Mouse (Mus musculus): ENCODE measurements around the gene Exoc4. TPM values are rescaled to one million over a fixed set of nuclear protein-coding genes. Genes with fewer than 3 reads are reported as not detected.

Gene Exoc4
- polyA plus RNA-seq, 1 experiment from 2014 or later: 10.9 TPM

DNA sequence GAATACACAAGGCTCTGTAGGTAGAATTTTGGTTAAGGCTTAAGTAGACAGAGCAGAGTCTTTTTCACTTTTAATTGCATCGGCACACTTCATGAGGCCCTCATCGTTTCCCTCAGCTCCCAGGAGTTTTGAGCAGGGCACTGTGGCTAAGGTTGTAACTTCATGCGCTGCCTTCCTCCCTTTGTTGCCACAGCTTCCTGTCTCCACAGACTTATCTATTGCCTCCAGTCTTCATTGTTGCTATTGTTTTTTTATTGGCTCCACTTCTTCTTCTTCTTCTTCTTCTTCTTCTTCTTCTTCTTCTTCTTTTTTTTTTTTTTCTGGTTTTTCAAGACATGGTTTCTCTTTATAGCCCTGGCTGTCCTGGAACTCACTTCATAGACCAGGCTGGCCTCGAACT, 327.1 kb downstream of the Exoc4 start:
- Histone ChIP-seq H3K4me3 (ENCODE audit: low read depth, low read length) (no peak overlapping the region), H3K27me3 (ENCODE audit: control insufficient read depth, insufficient read depth, low read depth, low read length) (no peaks in the 10 kb centered on the region), H3K9ac (ENCODE audit: low read depth, low read length) (no peak overlapping the region), H3K36me3 (ENCODE audit: control insufficient read depth, insufficient read depth) (no peaks in the 10 kb centered on the region), H3K9me3 (replicated peaks; ENCODE audit: control insufficient read depth, low read length) (no peaks in the 10 kb centered on the region), H3K27ac (ENCODE audit: low read length) (no peak overlapping the region), H3K4me1 (ENCODE audit: control insufficient read depth, low read depth, low read length) (no peaks in the 10 kb centered on the region), H3K4me2 (ENCODE audit: low read depth, low read length) (no peak overlapping the region)
- 41% methylated on average over 4 of the region's 4 CpGs for WGBS (ENCODE audit: insufficient replicate concordance)
- no peak for ATAC-seq (ENCODE audit: low read depth)

DNA sequence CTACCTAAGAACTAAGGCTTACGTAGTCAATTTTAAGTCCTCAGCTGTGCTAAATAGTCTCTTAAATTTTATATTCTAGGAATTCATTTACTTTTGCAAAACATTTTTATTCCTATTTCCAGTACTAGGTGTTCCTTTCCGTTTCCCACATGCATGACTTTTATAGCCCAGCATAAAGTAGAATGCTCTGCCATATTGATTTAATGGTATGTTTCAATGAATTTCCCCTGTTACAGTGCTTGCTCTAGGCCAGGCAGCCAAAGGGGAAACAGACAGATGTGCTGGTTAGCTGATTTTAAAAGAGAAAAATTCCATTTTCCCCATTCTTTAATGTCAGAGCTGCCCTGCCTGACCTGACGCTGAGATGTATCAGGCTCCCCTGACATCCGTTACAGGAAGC, 359.6 kb downstream of the Exoc4 start:
- no peak overlapping the region for H3K9ac ChIP-seq (ENCODE audit: low read depth, low read length)
- no peak for ATAC-seq (ENCODE audit: low read depth)
- no peaks in the 10 kb centered on the region for H3K4me1 ChIP-seq (ENCODE audit: control insufficient read depth, low read depth, low read length)
- H3K9me3 ChIP-seq (replicated peaks; ENCODE audit: control insufficient read depth, low read length): no peaks in the 10 kb centered on the region
- H3K4me3 ChIP-seq (ENCODE audit: low read depth, low read length): no peak overlapping the region
- H3K27ac ChIP-seq (ENCODE audit: low read length): no peak overlapping the region
- no peaks in the 10 kb centered on the region for H3K36me3 ChIP-seq (ENCODE audit: control insufficient read depth, insufficient read depth)
- 69% methylated on average over 4 of the region's 4 CpGs for WGBS (ENCODE audit: insufficient replicate concordance)
- no peaks in the 10 kb centered on the region for H3K27me3 ChIP-seq (ENCODE audit: control insufficient read depth, insufficient read depth, low read depth, low read length)
- no peak overlapping the region for H3K4me2 ChIP-seq (ENCODE audit: low read depth, low read length)

DNA sequence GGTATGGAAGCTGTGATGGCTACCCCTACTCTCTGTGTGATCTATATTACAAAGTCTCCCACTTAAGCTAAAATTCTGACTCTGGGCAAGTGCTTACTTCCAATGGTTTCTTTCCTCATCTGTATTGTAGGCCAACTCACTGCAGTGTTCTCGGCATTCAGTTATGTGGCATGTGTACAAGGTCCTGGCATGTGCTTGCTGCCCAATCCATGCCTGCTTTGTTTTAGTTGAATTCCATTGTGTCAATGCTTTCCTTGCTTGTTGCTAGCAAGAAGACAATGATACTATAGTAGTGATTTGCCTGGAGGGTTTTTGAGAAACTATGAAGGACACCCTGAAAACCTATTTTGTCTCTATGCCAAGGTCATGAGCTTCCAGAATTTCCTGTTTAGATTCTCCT, 365.1 kb downstream of the Exoc4 start:
- WGBS (ENCODE audit: insufficient replicate concordance): 69% methylated on average over 1 of the region's 1 CpGs
- Histone ChIP-seq H3K36me3 (ENCODE audit: control insufficient read depth, insufficient read depth) (no peaks in the 10 kb centered on the region), H3K9ac (ENCODE audit: low read depth, low read length) (no peak overlapping the region), H3K27ac (ENCODE audit: low read length) (no peak overlapping the region), H3K4me1 (ENCODE audit: control insufficient read depth, low read depth, low read length) (no peaks in the 10 kb centered on the region), H3K4me2 (ENCODE audit: low read depth, low read length) (no peak overlapping the region), H3K9me3 (replicated peaks; ENCODE audit: control insufficient read depth, low read length) (no peaks in the 10 kb centered on the region), H3K4me3 (ENCODE audit: low read depth, low read length) (no peak overlapping the region), H3K27me3 (ENCODE audit: control insufficient read depth, insufficient read depth, low read depth, low read length) (no peaks in the 10 kb centered on the region)
- no peak for ATAC-seq (ENCODE audit: low read depth)

- Histone ChIP-seq H3K9me3 (replicated peaks; ENCODE audit: control insufficient read depth, low read length) (no peaks in the 10 kb centered on the region), H3K4me2 (ENCODE audit: low read depth, low read length) (no peak overlapping the region), H3K27me3 (ENCODE audit: control insufficient read depth, insufficient read depth, low read depth, low read length) (no peaks in the 10 kb centered on the region), H3K4me1 (ENCODE audit: control insufficient read depth, low read depth, low read length) (no peaks in the 10 kb centered on the region), H3K4me3 (ENCODE audit: low read depth, low read length) (no peak overlapping the region), H3K27ac (ENCODE audit: low read length) (no peak overlapping the region), H3K36me3 (ENCODE audit: control insufficient read depth, insufficient read depth) (no peaks in the 10 kb centered on the region), H3K9ac (ENCODE audit: low read depth, low read length) (no peak overlapping the region)
- WGBS (ENCODE audit: insufficient replicate concordance): 33% methylated on average over 5 of the region's 5 CpGs
- ATAC-seq (ENCODE audit: low read depth): no peak
Observed at GRCm38 (mm10) chr6:33618590-33618989, 369.7 kb downstream of the Exoc4 start.

- WGBS (ENCODE audit: insufficient replicate concordance): 53% methylated on average over 1 of the region's 1 CpGs
- H3K27ac ChIP-seq (ENCODE audit: low read length): no peak overlapping the region
Observed at GRCm38 (mm10) chr6:33620701-33621100, 371.8 kb downstream of the Exoc4 start.

DNA sequence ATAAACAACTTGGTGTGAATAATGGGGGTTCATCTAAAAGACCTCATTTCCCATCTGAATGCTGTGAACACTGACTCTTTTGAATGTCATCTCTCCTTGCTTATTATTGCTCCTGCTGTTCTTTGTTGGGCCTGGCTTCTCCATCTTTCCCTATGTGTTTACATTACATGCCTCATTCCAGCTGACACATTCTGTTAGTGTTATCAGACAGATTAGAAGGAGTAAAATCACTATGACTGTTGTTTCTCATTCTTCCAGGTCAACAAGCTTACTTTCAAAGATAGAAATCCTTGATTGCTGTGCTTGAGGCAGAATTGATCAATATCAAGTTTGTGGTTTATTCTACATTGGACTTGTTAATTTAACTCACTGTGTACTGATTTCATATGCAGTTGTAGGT, 377.0 kb downstream of the Exoc4 start:
- H3K27me3 ChIP-seq (ENCODE audit: control insufficient read depth, insufficient read depth, low read depth, low read length): no peaks in the 10 kb centered on the region

More at GRCm38 (mm10) chr6:33620701-33621100, 371.8 kb downstream of the Exoc4 start:
- Histone ChIP-seq H3K4me2 (ENCODE audit: low read depth, low read length) (no peak overlapping the region), H3K4me1 (ENCODE audit: control insufficient read depth, low read depth, low read length) (no peaks in the 10 kb centered on the region), H3K36me3 (ENCODE audit: control insufficient read depth, insufficient read depth) (no peaks in the 10 kb centered on the region), H3K9ac (ENCODE audit: low read depth, low read length) (no peak overlapping the region), H3K9me3 (replicated peaks; ENCODE audit: control insufficient read depth, low read length) (no peaks in the 10 kb centered on the region), H3K4me3 (ENCODE audit: low read depth, low read length) (no peak overlapping the region), H3K27me3 (ENCODE audit: control insufficient read depth, insufficient read depth, low read depth, low read length) (no peaks in the 10 kb centered on the region)
- ATAC-seq (ENCODE audit: low read depth): no peak

GRCm38 (mm10) chr6:33631133-33631532, 382.2 kb downstream of the Exoc4 start:
- 41% methylated on average over 2 of the region's 2 CpGs for WGBS (ENCODE audit: insufficient replicate concordance)
- no peak for ATAC-seq (ENCODE audit: low read depth)

More for the DNA sequence above, 377.0 kb downstream of the Exoc4 start:
- no peak for ATAC-seq (ENCODE audit: low read depth)
- no peaks in the 10 kb centered on the region for H3K9me3 ChIP-seq (replicated peaks; ENCODE audit: control insufficient read depth, low read length)
- H3K4me3 ChIP-seq (ENCODE audit: low read depth, low read length): no peak overlapping the region
- no peak overlapping the region for H3K27ac ChIP-seq (ENCODE audit: low read length)
- no peak overlapping the region for H3K9ac ChIP-seq (ENCODE audit: low read depth, low read length)
- H3K36me3 ChIP-seq (ENCODE audit: control insufficient read depth, insufficient read depth): no peaks in the 10 kb centered on the region
- no peak overlapping the region for H3K4me2 ChIP-seq (ENCODE audit: low read depth, low read length)
- H3K4me1 ChIP-seq (ENCODE audit: control insufficient read depth, low read depth, low read length): no peaks in the 10 kb centered on the region

DNA sequence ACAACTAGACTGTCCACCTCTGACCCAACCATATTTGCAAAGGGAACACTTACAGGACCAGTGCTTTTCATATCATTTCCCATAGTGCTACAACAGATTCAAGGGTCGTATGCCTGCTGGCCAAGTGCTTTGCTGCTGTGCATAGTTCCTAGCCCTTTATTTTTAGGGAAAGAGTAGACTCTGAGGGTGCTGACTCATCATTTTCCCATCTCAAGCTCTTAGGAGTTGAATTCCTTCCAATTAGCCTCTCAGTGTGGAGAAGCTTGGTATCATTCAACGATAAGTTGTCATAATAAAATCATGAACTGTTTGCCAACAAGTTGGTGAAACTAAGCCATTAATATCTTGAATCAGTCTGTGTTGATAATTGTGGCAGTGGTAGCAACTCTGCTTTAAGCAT, 388.3 kb downstream of the Exoc4 start:
- no peak for ATAC-seq (ENCODE audit: low read depth)

More at GRCm38 (mm10) chr6:33631133-33631532, 382.2 kb downstream of the Exoc4 start:
- Histone ChIP-seq H3K4me1 (ENCODE audit: control insufficient read depth, low read depth, low read length) (no peaks in the 10 kb centered on the region), H3K9me3 (replicated peaks; ENCODE audit: control insufficient read depth, low read length) (no peaks in the 10 kb centered on the region), H3K27me3 (ENCODE audit: control insufficient read depth, insufficient read depth, low read depth, low read length) (no peaks in the 10 kb centered on the region), H3K4me2 (ENCODE audit: low read depth, low read length) (no peak overlapping the region), H3K4me3 (ENCODE audit: low read depth, low read length) (no peak overlapping the region), H3K9ac (ENCODE audit: low read depth, low read length) (no peak overlapping the region), H3K27ac (ENCODE audit: low read length) (no peak overlapping the region), H3K36me3 (ENCODE audit: control insufficient read depth, insufficient read depth) (no peaks in the 10 kb centered on the region)

DNA sequence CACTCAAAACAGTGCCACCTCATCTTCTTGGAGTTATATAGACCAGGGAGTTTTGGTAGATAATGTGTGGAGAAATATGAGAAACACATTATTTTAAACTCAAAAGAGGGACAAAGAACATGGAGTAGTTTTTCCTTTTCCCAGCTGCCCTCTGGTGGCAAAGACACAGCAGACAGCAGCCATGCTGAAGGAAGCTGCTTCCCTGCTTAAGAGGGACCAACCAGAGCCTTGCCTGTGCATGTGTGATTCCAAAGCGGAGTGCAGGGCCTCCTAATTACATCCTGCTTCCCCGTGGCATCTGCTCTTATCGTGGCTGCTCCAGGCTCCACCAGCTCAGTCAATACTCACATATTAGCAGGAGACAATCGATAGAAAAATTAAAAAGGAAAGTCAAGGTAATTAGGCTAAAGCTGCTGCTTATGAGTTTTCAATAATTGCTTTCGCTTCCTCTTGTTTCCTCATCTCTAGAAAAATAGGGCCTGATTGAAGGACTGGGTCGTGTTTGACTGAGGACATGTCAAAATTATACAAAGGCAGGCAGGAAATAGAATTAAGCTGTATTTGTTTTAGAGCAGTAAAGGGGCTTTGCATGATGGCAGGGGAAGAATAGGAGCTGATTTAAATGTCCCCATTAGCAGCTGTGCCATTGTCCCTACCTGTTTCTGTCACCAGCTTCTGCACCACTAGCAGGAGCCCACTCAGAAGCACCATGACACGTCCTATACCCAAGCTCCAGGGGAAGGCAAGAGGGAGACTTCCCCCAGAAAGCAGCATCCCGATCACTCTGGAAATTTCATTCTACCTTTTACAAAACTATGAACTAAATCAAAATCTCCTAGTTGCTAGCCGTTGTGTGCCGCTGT, 433.1 kb downstream of the Exoc4 start:
- no peaks in the 10 kb centered on the region for H3K27me3 ChIP-seq (ENCODE audit: control insufficient read depth, insufficient read depth, low read depth, low read length)
- H3K4me3 ChIP-seq (ENCODE audit: low read depth, low read length): no peak overlapping the region
- H3K9ac ChIP-seq (ENCODE audit: low read depth, low read length): no peak overlapping the region
- no peaks in the 10 kb centered on the region for H3K36me3 ChIP-seq (ENCODE audit: control insufficient read depth, insufficient read depth)
- H3K9me3 ChIP-seq (replicated peaks; ENCODE audit: control insufficient read depth, low read length): no peaks in the 10 kb centered on the region
- H3K27ac ChIP-seq (ENCODE audit: low read length): no peak overlapping the region
- no peak overlapping the region for H3K4me2 ChIP-seq (ENCODE audit: low read depth, low read length)
- ATAC-seq (ENCODE audit: low read depth): no peak
- WGBS (ENCODE audit: insufficient replicate concordance): 51% methylated on average over 10 of the region's 10 CpGs
- H3K4me1 ChIP-seq (ENCODE audit: control insufficient read depth, low read depth, low read length): no peaks in the 10 kb centered on the region

More for the DNA sequence above, 388.3 kb downstream of the Exoc4 start:
- Histone ChIP-seq H3K4me2 (ENCODE audit: low read depth, low read length) (no peak overlapping the region), H3K27ac (ENCODE audit: low read length) (no peak overlapping the region), H3K27me3 (ENCODE audit: control insufficient read depth, insufficient read depth, low read depth, low read length) (no peaks in the 10 kb centered on the region), H3K4me3 (ENCODE audit: low read depth, low read length) (no peak overlapping the region), H3K36me3 (ENCODE audit: control insufficient read depth, insufficient read depth) (no peaks in the 10 kb centered on the region), H3K4me1 (ENCODE audit: control insufficient read depth, low read depth, low read length) (no peaks in the 10 kb centered on the region), H3K9ac (ENCODE audit: low read depth, low read length) (no peak overlapping the region), H3K9me3 (replicated peaks; ENCODE audit: control insufficient read depth, low read length) (no peaks in the 10 kb centered on the region)
- WGBS (ENCODE audit: insufficient replicate concordance): 57% methylated on average over 2 of the region's 2 CpGs

Data from liver, embryonic 16.5 days (tissue).